Mouse (Mus musculus) C2C12 (cell line): Measurements from ENCODE around the gene Rnft2.

Source experiments
- CTCF ChIP-seq: IDR thresholded peaks from one replicate; pipeline ENCODE4 v1.5.1; 2011; ENCODE audit not compliant: control insufficient read depth, insufficient read depth, insufficient read length
- MAX ChIP-seq: IDR thresholded peaks from one replicate; pipeline ENCODE4 v1.6.1; 2011; ENCODE audit warnings: mild to moderate bottlenecking, control low read depth
- MYOG ChIP-seq: IDR thresholded peaks from one replicate; pipeline ENCODE4 v1.6.1; 2011; ENCODE audit not compliant: control insufficient read depth, insufficient read length; ENCODE audit errors: extremely low read depth
- USF1 ChIP-seq: IDR thresholded peaks from one replicate; pipeline ENCODE4 v1.6.1; 2011; ENCODE audit warnings: low read depth, mild to moderate bottlenecking, control low read depth, moderate library complexity

GRCm38 (mm10) chr5:118199670-118200069 is 45.2 kb downstream of the Rnft2 start:
- no peak for TF ChIP-seq MAX
- no peak for TF ChIP-seq CTCF
- no peak for TF ChIP-seq USF1
- TF ChIP-seq MYOG = no peak
